Mouse (Mus musculus) heart, adult 11 months (tissue): ENCODE data around the gene Tmf1.

ENCODE experiments used
- DNase-seq: peaks from one replicate; pipeline ENCODE4 v3.0.0; 2022

Tmf1 gene

GRCm38 (mm10) chr6:97104264-97104852, 74.6 kb downstream of the Tmf1 start:
- DNase-seq = peak; percentile 59
